Mouse (Mus musculus) midbrain, embryonic 10.5 days (tissue): ENCODE measurements at regions not wholly inside any gene's neighbourhood (a gene's known extent, or its start where the extent isn't known, plus 50 kb on each side); places are given as distances from the start of the nearest gene placed in this dataset.

Experiments
- DNase-seq: peaks from one replicate; pipeline ENCODE4 v3.0.0-alpha.2; 2017; ENCODE audit warnings: low spot score
- H3K27ac ChIP-seq: fragments of 300-500 bp; sonication (generic); replicated peaks from 2 replicates; pipeline ENCODE4 v1.5.1; 2016; ENCODE audit warnings: mild to moderate bottlenecking
- H3K27me3 ChIP-seq: fragments of 300-500 bp; sonication (generic); 2 replicates; pipeline ENCODE4 v1.6.1; 2016; ENCODE audit warnings: low read depth, mild to moderate bottlenecking; ENCODE audit not compliant: poor library complexity, severe bottlenecking
- H3K36me3 ChIP-seq: fragments of 300-500 bp; sonication (generic); 2 replicates; pipeline ENCODE4 v1.6.1; 2016; ENCODE audit warnings: mild to moderate bottlenecking, moderate library complexity
- H3K4me1 ChIP-seq: fragments of 300-500 bp; sonication (generic); 2 replicates; pipeline ENCODE4 v1.6.1; 2016
- H3K4me3 ChIP-seq: fragments of 300-500 bp; sonication (generic); 2 replicates; pipeline ENCODE4 v1.5.1; 2016; ENCODE audit warnings: mild to moderate bottlenecking, moderate library complexity
- H3K9me3 ChIP-seq: fragments of 300-500 bp; sonication (generic); replicated peaks from 2 replicates; pipeline ENCODE4 v1.6.1; 2016; ENCODE audit warnings: mild to moderate bottlenecking
- WGBS: fragments of 180-500 bp; shearing (Covaris S2); methylation state at CpG from one replicate; pipeline ENCODE4 v1.1.7; 2016; 5-methylcytosine and 5-hydroxymethylcytosine counted together

DNA sequence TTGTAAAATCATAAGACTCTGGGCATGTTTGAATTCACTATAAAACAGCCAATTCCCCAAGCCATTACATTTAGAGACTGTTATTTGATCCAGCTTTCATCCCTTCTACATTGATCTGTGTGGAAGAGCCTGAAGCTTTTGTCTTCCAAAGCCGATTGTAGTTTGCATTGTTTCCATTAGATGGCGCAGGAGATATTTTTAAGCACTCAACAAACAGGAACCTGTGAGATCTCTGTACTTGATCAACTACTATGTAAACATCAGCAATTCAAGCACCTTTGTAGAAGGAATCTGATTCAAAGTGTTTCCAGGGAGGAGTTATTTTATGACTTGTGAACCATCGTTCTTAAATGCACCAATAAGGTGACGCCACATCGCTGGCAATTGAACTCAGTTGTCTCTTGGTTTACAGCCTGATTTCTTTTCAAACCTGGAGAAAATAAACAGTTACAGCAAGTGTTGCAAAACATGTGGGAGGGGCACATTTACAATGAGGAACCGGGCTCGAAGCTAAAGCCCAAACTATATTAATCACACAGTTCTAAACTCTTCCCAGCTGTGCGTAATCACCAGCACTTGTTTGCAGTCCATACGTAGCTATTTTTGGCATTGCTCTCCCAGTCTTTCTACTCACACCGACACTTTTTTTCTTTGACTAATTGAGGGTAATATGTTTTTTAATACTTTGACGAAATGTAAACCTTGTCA, 812.0 kb upstream of the Acvr2a start:
- H3K27ac ChIP-seq: no peak overlapping the region
- no peak for DNase-seq

DNA sequence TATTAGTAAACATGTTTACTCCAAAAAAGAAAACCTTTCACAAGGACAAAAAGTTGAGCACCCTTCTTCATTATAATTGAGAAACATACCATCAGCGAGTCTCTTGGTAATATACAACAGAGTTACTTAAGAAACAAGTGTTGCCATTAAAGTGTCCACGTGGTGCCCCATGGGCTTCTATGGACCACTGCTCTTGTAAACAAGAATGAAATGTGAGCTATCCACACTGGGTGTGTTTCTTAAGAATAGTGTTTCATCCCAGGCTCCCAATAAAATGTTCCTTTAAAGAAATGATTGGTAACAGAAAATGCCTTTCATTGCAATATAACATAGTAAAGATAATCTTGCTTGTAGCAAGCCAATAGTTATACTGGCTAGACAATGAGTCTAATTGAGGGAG, 803.6 kb upstream of the Acvr2a start:
- no peaks in the 10 kb centered on the region for H3K4me1 ChIP-seq
- no peaks in the 10 kb centered on the region for H3K36me3 ChIP-seq
- H3K27me3 ChIP-seq: no peaks in the 10 kb centered on the region
- no peak for DNase-seq
- no peaks in the 10 kb centered on the region for H3K9me3 ChIP-seq
- H3K4me3 ChIP-seq: no peak overlapping the region
- WGBS: 84% methylated on average over 2 of the region's 2 CpGs
- no peak overlapping the region for H3K27ac ChIP-seq

More for the DNA sequence above, 812.0 kb upstream of the Acvr2a start:
- Histone ChIP-seq H3K36me3 (no peaks in the 10 kb centered on the region), H3K4me3 (no peak overlapping the region), H3K4me1 (no peaks in the 10 kb centered on the region), H3K9me3 (no peaks in the 10 kb centered on the region), H3K27me3 (no peaks in the 10 kb centered on the region)
- 63% methylated on average over 11 of the region's 11 CpGs for WGBS

GRCm38 (mm10) chr2:48027559-48027958, 786.4 kb upstream of the Acvr2a start:
- Histone ChIP-seq H3K9me3 (no peaks in the 10 kb centered on the region), H3K36me3 (no peaks in the 10 kb centered on the region), H3K27me3 (no peaks in the 10 kb centered on the region), H3K27ac (no peak overlapping the region), H3K4me3 (no peak overlapping the region), H3K4me1 (no peaks in the 10 kb centered on the region)
- no peak for DNase-seq
- 77% methylated on average over 7 of the region's 7 CpGs for WGBS

- no peaks in the 10 kb centered on the region for H3K27me3 ChIP-seq
- H3K4me1 ChIP-seq: no peaks in the 10 kb centered on the region
- DNase-seq: no peak
- H3K4me3 ChIP-seq: no peak overlapping the region
- H3K9me3 ChIP-seq: no peaks in the 10 kb centered on the region
- 59% methylated on average over 1 of the region's 1 CpGs for WGBS
- H3K36me3 ChIP-seq: no peaks in the 10 kb centered on the region
- H3K27ac ChIP-seq: no peak overlapping the region
Measured at GRCm38 (mm10) chr2:48061375-48061774, 752.5 kb upstream of the Acvr2a start.

GRCm38 (mm10) chr2:48063436-48063835, 750.5 kb upstream of the Acvr2a start:
- 76% methylated on average over 9 of the region's 9 CpGs for WGBS
- H3K27ac ChIP-seq: no peak overlapping the region
- no peaks in the 10 kb centered on the region for H3K27me3 ChIP-seq
- H3K4me1 ChIP-seq: no peaks in the 10 kb centered on the region
- H3K9me3 ChIP-seq: no peaks in the 10 kb centered on the region
- no peak for DNase-seq
- no peak overlapping the region for H3K4me3 ChIP-seq
- no peaks in the 10 kb centered on the region for H3K36me3 ChIP-seq

- Histone ChIP-seq H3K27me3 (no peaks in the 10 kb centered on the region), H3K4me1 (no peaks in the 10 kb centered on the region), H3K4me3 (no peak overlapping the region), H3K27ac (no peak overlapping the region), H3K36me3 (no peaks in the 10 kb centered on the region), H3K9me3 (no peaks in the 10 kb centered on the region)
- 80% methylated on average over 3 of the region's 3 CpGs for WGBS
- no peak for DNase-seq
Measured at GRCm38 (mm10) chr2:48065162-48065561, 748.7 kb upstream of the Acvr2a start.

DNA sequence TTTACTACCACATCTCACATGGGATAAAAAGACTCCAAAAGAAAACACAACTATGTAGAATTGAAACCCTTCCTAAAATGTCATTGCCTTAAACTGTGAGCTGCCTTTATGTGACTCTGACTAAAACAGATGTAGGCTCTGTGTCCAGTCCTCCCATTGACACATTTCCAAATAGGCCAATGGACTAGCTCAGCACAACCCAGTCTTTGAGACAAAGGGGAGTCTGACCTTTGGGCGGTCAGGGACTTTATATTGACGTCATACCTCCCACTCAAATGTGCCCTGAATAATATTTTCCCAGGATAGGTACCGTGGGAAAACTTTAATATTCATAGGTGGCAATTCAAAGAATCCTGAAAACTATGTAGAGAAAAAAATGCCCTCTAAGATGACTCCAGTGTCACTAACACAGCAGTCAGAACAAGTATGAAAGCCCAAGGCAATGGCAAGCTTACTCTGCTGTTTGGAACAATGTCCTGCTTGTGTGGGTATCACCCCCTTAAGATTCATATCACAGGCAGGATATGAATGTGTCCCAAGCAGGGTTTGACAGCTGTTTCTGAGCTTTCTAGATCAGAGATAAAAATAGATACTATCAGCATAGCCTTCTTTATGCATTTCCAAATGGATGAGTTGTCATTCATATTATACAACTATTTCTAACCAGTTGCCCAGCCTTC, 731.6 kb upstream of the Acvr2a start:
- no peaks in the 10 kb centered on the region for H3K27me3 ChIP-seq
- no peak overlapping the region for H3K27ac ChIP-seq
- no peaks in the 10 kb centered on the region for H3K36me3 ChIP-seq
- WGBS: 61% methylated on average over 3 of the region's 3 CpGs
- no peak for DNase-seq
- H3K4me1 ChIP-seq: peaks cover 15% of the 10 kb centered on the region
- no peaks in the 10 kb centered on the region for H3K9me3 ChIP-seq
- H3K4me3 ChIP-seq: no peak overlapping the region

DNA sequence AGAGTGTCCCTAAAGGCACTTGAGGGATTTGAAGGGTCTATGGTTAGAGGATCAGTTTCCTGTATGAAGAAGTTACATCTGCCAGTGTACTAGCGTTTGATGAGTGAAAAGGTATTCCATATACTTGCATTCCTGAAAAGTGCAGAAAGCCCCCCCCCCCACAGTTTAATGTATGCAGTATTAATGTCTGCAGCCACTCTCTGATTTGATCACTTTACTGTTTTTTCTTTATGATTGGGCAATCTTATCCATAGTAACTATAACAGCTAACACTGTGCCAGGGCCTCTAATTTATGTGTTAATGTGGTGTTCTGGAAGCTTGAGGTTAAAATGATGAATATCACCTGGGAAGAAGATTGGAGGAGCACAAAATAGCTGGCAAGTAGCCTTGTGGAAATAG, 715.6 kb upstream of the Acvr2a start:
- H3K27me3 ChIP-seq: no peaks in the 10 kb centered on the region
- peaks cover 6% of the 10 kb centered on the region for H3K4me1 ChIP-seq
- H3K36me3 ChIP-seq: no peaks in the 10 kb centered on the region
- DNase-seq: no peak
- no peak overlapping the region for H3K4me3 ChIP-seq
- no peak overlapping the region for H3K27ac ChIP-seq
- no peaks in the 10 kb centered on the region for H3K9me3 ChIP-seq
- 84% methylated on average over 1 of the region's 1 CpGs for WGBS

DNA sequence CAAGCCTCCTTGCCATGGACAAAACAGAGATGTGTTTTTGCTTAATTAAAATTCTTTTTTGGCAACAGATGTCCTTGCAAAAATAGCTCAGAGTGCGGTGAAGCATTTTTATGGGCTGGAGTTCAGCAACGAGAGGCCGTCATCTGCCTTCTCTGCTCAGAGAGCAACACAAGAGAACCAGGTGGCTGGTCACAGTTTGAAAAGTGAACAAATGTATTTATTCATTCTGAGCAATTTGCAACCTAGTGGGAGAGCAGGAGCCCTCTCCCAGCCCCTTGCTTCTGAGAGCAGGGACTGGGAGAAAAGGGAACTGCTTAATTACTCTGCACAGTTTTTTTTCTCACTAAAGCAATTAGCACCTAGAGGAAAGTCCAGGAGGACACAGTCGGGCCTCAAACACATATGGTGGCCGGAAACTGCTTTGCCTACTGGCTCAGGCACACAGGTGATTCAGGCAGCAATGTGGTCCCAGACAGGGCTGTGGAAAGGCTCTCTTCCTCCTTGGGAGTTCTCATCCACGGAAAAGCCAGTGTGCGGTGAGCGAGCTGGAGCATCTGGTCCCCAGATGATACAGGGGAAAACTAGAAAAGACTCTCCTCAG, 714.9 kb upstream of the Acvr2a start:
- no peaks in the 10 kb centered on the region for H3K36me3 ChIP-seq
- 57% methylated on average over 8 of the region's 8 CpGs for WGBS
- no peaks in the 10 kb centered on the region for H3K27me3 ChIP-seq
- peaks cover 6% of the 10 kb centered on the region for H3K4me1 ChIP-seq
- no peak overlapping the region for H3K4me3 ChIP-seq
- no peak for DNase-seq
- no peaks in the 10 kb centered on the region for H3K9me3 ChIP-seq
- H3K27ac ChIP-seq: peak overlapping the region; percentile 38; the same call in 1 of the 2 replicates

GRCm38 (mm10) chr2:48123662-48124061, 690.2 kb upstream of the Acvr2a start:
- Histone ChIP-seq H3K4me3 (no peak overlapping the region), H3K36me3 (no peaks in the 10 kb centered on the region), H3K4me1 (no peaks in the 10 kb centered on the region), H3K27ac (no peak overlapping the region), H3K9me3 (no peaks in the 10 kb centered on the region), H3K27me3 (no peaks in the 10 kb centered on the region)
- WGBS: 66% methylated on average over 7 of the region's 7 CpGs
- no peak for DNase-seq

- no peaks in the 10 kb centered on the region for H3K4me1 ChIP-seq
- H3K27ac ChIP-seq: no peak overlapping the region
- H3K9me3 ChIP-seq: no peaks in the 10 kb centered on the region
- 85% methylated on average over 2 of the region's 2 CpGs for WGBS
- H3K36me3 ChIP-seq: no peaks in the 10 kb centered on the region
- no peaks in the 10 kb centered on the region for H3K27me3 ChIP-seq
- no peak for DNase-seq
- H3K4me3 ChIP-seq: no peak overlapping the region
Measured at GRCm38 (mm10) chr2:48138051-48138611, 675.8 kb upstream of the Acvr2a start.

- Histone ChIP-seq H3K27ac (no peak overlapping the region), H3K36me3 (no peaks in the 10 kb centered on the region), H3K4me1 (no peaks in the 10 kb centered on the region), H3K4me3 (no peak overlapping the region), H3K27me3 (no peaks in the 10 kb centered on the region), H3K9me3 (no peaks in the 10 kb centered on the region)
- WGBS: 87% methylated on average over 2 of the region's 2 CpGs
- DNase-seq: no peak
Measured at GRCm38 (mm10) chr2:48141281-48141680, 672.6 kb upstream of the Acvr2a start.

DNA sequence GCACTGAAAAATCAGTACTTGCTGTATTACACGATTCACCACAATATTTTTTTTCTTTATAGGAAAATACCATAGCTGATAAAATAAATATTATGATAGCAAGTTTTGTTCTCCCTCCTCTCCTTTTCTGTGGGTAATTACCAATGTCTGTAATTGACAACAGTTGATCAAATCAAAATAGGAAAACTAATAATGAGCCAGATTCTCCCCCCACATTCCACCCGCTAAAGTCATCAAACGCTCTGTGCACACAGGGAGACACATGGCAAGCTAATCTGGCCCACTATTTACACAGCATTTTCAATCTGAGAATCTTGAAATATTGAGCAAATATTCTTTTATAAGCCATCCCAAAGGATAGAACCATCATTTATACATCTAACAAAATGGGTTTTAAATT, 659.2 kb upstream of the Acvr2a start:
- no peaks in the 10 kb centered on the region for H3K9me3 ChIP-seq
- H3K4me1 ChIP-seq: no peaks in the 10 kb centered on the region
- WGBS: 89% methylated on average over 3 of the region's 3 CpGs
- H3K27me3 ChIP-seq: no peaks in the 10 kb centered on the region
- H3K4me3 ChIP-seq: no peak overlapping the region
- H3K27ac ChIP-seq: no peak overlapping the region
- H3K36me3 ChIP-seq: no peaks in the 10 kb centered on the region
- no peak for DNase-seq
